Mouse (Mus musculus) urinary bladder, adult 18-20 months (tissue): ENCODE measurements around the gene Pik3cg.

ENCODE experiments used
- DNase-seq, 2 experiments: peaks; one replicate each; pipeline ENCODE4 v3.0.0; 2022; ENCODE audit warnings: low spot score in 2 of 2, mixed read lengths in 2 of 2

Pik3cg gene

DNA sequence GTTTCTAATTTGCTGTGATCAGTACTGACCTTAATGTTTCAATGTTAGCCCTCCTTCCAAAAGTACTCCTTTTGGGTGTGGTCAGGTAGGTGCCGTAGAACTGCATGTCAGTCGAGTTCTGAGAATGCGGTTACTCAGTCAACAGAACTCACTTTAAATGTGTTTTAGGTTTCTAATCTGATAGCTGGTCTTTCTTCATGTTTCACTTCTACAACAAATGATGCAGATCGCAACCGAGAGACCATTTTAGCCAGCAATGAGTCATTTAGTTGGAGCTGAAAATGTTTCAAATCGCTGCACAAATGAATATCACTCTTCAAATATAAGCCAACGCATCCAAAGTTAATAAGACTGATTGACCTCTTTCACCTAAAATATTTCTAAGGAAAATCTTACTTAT lies 6.5 kb downstream of the Pik3cg start:
- DNase-seq: no peak

DNA sequence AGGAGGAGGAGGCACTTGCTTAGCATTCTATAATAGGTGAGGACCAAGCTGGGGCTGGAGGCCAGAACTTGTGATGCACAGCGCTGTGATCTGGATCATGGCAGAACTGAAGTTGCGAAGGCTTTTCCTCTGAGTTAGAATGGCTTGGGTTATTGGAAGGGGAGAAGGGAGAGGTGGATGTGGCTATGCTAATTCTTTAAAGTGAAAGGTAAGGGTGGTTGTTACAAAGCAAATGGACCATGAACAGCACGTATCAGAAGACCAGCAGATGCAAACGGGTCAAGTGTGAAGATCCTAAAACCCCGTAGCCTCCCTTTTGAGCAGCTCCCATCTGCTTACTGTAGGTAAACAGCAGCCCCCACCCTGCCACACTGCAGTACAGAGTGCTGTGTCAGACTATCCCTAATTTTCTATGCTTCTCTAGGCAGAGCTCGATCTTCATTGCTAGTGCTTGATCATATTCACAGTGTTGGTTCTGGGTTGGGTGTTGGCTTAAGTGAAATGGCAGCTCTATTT lies 7.3 kb downstream of the Pik3cg start:
- DNase-seq: no peak

DNA sequence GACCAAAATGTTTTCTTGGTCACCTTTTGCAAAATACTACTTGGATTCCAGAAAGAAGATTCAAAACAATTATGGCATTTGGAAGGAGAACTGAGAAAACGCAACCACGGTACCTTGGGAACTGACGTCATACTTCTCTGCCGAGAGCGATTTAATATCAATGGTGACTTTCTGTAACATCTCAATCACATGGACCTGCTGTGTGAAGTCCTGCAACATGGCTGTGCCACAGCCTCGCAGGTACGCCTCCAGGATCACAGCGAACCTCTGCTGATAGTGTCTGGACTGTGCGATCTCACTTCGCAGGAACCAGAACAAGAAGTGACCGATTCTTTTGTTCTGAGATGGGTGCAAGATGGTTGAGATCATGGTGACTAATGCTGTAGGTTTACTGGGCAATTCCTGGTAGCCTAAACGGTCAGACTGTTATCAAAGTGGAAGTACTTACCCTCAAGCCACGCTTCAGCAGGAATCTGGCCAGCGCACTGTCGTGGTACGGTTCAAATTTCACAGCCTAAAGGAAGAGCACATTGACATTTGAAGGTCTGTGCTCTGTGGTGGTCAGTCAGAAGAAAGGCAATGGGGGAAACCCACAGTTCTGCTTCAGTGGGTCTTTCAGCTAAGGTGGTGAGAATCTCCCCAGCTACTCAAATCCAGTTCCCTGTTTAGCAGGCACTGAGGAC lies 7.9 kb downstream of the Pik3cg start:
- no peak for DNase-seq

DNA sequence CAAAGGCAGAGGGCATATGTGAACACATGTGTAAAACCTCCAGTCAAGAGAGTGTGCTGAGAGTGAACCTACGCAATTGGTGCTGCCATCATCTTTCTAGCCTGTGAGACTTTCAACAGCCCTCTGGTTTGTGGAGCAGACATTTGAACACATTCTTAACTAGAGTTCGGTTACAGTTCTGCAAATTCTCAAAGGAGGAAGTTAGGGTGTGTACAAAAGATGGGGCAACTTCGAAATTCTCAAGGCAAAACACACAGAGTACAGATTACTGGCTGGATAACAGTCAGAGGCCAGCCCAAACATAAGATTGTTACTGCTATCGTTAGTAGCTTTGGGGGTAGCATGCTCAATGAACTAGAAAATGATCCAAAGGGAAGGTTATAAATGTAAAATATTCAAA lies 9.0 kb downstream of the Pik3cg start:
- no peak for DNase-seq

DNA sequence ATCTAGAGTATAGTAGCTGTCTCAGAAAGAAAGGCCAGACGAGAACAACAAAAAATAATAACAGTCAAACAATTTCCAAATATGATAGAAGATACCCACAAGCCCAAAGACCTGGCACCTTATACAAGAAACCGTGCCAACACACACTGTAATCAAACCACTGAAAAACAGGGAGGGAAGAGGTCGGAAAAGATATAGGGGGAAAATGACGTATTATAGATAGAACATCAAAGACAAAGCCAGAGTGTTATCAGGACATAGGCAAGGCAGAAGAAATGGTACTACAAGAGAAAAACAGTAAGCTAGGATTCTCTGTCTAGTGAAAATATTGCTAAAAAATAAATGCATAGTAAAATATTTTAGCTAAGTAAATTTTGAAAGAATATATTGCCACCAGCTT lies 10.4 kb downstream of the Pik3cg start:
- DNase-seq: no peak

DNA sequence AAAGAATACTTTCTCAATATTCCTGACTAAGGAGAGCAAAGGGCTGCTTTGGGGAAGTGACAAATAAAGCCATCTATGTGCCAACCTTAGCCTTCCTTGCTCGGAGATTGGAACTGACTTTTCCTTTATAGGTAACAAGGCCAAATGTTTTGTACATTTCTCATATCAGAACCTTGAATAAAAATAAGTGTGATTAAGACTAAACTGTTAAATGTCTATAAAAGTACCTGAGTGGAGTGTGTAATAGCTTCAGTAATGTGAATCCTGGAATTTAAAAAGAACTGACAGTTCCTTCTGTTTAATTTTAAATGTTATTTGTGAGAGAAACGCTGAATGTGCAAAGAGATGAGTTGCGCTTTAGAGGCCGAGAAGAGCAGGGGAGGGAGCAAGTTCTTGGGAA lies 13.5 kb downstream of the Pik3cg start:
- no peak for DNase-seq

DNA sequence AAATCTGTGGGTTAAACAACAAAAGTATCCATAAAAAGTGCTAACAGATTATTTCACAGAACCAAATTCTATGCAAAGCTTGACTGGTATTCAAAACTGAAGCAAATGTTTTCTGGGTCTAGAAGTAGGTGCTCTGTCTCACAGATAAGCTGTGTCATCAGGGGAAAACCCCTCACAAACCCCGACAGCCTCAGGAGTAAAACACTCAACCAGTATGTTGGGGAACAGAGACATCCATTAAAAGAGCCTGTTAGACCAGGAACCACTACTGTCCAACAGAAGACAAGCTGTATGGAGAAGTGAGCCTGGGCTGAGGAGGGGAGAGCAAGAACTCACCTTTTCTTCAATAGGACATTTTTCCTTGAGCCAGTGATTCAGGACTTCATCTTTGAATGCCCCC lies 14.1 kb downstream of the Pik3cg start:
- no peak for DNase-seq

DNA sequence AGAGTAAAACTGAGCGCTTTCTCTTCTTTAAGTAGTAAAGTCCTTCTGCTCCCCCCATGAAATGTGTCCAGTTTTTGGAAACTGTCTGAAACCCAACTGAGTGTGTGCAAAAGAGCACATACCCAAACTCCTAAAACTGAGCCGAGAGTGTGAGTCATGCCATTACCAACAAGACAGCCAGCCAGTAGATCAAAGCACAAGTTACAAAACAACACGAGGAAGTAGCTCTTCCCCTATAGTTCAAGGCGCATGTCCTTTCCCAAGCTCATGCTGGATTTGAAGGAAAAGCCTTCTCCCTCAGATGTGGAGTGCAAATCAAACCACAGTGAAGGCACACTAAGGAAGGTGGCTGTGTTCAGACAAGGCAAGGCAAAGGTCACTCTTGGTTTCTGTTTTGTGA lies 17.5 kb downstream of the Pik3cg start:
- no peak for DNase-seq

DNA sequence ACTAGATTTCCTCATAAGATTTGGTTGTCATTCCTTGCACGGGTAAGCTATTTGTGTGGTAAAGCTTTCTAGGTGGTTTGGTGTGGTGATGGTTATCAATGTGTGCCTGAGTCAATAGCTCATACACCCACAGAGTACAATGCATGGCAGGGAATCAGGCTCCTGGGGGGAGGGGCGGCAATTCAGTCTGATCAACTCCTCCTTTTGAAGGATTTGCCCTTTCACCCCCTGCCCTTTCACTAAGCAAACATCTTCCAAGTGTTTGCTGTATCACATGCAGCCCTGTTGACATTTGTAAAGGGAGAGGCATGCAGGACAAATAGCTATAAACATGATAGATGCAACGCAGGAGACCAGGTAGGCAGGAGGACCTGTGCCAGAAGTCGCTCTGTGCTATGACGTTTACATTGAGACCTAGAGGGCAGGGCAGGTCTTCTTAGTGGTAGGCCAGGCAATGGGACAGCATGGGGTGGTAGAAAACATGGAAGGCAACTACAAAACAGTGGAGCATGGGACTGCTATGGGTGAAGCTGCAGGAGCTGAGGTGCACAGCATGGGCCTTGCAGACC lies 20.7 kb downstream of the Pik3cg start:
- peak; percentile 46 to 52 for DNase-seq

DNA sequence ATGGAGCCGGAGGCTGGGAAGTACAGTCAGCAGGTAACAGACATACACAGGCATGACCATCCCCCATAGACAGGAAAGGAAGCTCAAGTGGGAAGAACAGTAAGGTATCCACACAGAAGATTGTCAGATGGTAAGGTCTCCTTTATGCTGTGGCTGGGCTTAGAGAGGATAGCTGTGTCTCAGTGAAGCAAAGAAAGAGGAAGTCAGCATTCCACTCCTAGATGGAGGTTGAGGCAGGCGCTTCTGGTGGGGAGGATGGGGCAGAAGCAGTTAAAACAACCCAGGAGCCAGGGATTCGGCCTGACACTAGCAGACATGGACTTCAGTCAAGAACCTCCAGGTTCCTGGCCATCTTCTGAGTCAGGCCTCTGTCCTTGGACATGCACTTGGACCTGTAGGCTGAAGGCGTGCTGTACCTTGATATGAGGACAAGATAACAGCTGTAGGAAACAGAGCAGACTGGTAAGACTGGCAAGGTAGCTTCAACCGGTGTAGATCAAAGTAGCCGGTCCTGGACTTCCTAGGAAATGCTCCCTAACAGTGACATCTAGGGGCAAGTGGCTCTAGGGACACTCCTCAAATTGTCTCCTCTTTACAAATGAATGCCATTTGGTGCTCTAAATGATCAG lies 21.7 kb downstream of the Pik3cg start:
- no peak for DNase-seq

DNA sequence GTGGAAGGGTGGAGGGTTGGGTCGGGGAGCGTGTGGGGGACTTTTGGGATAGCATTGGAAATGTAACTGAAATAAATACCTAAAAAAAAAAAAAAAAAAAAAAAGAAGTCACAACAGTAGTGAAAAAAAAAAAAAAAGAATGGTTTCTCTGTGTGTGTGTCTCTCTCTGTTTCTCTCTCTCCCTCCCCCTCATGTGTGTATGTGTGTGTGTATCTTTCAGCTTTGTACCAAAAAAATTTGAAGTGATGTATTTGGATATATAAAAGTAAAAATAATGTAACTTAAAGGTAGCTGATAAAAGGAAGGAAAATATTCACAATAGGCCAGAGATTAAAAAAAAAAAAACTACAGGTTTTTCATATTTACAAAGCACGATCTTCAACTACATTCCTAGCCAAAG lies 23.6 kb downstream of the Pik3cg start:
- no peak for DNase-seq

DNA sequence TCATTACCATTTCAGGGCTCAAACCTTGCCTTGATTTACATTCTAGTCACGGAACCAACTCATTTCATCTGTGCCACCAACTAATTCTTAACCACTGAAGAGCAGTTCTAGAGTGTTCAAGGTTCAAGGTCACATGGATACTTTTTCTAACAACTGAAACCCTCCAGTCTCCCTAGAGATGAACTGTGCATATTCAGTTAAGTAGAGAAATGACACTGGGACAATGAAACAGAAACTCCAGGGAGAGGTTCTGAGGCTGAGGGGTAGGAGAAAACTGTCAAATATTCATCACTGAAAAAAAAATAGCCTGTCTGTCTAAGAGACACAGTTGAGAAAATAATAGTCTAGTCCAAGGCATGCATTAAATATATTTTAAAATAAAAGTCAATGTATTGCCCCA lies 24.9 kb downstream of the Pik3cg start:
- no peak for DNase-seq

DNA sequence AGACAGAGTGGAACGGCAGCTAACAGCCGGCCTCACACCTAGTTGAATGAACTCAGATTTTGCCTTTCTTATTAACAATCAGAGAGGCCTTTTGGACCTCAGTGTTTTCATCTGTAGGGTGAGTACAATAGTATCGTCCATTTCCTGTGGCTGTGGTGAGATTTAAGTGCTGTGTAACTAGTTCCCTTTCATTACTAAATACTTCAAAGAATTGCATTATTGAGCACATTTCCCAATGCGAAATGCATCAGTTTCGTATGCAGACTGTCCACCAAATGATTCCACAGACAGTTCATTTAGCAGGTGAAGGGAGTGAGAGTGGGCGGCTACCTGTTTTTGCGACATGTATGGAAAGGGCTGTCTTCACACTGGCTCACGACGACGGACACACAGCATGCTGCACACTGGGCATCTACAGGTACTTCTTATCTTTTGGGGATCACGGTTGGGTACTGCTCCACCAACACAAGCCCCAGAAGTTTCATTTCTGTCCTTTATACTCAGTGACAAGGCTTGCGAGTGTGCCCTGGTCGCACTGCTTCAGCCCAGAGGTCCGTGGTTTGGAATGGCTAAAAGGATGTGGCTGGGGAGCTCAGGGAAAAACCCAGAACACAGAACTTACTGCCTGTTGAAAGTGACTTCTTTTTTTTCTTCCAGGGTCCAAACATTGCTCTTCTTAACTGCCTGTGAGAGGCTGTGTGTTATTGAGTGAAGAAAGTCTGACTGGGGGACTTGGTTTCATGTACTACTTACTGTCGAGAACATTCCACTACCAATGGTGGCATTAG lies 25.6 kb downstream of the Pik3cg start:
- DNase-seq: no peak

DNA sequence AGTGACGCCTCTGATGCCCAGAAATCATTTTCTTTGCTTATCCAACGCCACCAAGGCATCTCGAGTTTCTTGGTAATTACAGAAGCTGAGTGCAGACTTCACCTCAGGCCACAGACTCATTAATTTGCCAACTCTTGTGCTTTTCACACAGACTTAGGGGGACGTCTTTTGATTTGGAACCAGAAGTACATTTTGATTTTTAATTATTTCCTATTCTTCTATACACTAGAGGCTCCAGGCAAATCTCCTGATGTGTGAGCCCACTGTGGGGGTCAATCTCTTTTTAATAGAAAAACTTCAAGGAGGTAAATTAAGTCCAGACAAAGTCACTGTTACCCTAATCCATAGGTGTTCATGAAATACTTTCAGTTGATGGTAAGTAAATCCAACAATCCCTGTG lies 26.6 kb downstream of the Pik3cg start:
- DNase-seq: no peak

DNA sequence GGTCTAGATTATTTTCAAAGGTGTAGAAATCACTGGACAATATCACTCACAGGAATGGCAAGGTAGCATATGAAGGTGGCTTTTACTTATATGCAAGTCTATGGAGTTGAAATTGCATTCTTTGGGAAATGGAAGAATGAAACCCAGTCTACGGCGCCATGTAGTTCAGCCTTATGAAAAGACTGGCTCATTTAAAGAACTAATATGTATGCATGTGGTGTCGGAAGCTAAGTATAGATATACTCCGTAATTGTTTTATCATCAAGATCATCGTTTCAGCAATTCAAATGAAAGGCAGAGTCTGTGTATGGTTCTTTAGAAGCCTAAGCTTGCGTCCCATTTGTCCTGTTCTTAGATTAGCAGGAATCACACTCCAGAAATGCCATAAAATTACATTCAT lies 34.0 kb downstream of the Pik3cg start:
- DNase-seq: no peak

DNA sequence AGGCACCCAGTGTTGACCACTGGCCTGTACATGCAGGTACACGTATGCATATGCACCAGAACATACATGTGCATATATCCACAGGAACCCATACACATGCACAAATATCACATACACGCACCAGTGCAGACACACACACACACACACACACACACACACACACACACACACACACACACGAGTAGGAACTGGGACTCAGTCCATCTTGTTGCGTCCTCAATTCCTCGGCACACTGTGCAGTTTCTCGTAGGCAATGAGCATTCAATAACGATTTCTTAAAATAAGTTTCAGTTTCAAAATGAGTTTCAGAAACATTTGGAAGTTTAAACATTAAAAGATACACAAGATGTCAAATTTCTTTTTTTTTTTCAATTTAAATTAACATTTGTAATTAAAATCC lies 35.6 kb downstream of the Pik3cg start:
- no peak for DNase-seq

DNA sequence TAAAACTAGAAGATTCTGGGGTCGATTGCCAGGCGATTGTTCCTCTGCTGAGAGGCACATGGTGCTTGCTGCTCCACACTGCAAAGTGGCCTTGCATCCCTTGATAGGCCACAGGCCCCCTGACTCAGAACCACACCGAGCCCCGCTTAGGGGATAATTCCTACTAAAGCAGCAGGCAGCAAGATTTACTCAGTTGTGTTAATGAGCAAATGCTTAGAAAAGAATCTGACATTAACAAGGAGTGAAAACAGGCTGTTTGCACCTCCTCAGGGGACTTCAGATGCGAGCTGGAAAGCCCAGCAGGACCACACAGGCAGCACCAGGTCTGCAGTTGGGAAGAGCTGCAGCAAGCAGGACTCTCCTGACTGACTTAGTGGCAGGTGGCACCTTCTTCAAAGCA lies 39.3 kb downstream of the Pik3cg start:
- DNase-seq: no peak

DNA sequence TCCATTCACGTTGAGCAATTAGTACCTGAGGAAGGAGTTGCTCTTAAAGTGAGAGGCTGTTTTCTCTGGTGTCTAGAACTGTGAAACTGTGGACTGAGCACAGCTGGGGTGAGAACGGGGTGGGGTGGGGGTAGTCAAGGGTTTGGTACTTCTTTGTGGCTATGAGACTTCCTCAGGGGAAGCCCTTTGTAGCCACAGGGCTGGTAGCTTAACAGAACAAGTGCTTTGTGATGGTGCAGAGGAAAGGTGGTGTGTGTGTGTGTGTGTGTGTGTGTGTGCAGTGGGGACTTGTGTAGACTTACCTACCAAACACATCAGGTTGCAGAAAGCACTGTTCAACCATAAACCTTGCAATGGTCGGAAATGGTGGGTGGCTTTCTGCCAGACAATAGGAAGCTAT lies 39.7 kb downstream of the Pik3cg start:
- DNase-seq: no peak

DNA sequence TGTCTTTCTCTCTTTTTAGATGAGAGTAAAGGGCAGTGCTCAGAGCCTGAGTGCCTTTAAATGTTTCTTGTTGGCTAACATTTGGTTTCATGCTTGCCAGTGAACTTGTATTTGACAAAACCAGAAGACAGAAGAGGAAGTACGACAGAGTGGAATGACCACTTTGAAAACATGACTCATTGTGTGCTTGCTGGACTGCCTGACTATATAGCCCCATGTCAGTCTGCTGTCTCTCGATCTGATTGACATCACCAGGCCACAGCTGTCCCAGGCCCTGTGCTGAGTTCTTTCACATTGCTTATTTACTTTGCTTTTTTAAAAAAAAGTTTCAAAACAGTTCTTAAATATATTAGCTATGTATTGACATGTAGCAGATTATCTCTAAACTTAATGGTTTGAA lies 44.8 kb downstream of the Pik3cg start:
- no peak for DNase-seq

DNA sequence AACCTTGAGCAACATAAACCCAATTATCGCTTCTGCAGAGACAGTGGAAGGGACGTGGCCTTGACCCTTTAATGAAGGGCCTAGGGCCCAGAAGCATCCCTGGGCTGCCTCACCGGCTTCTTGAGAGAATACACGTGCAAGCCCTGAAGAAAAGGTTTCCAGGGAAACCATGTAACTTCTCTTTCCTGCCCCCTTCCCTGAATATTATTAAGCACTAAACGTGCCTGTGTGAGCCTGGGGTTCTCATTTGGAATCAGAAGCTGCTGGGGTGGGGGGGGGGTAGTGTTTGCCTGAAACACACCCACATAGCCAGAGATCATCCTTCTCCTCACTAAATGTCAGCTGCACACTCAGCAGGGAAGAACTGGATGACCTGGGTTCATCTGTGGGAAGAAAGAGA lies 49.7 kb downstream of the Pik3cg start:
- DNase-seq: no peak

DNA sequence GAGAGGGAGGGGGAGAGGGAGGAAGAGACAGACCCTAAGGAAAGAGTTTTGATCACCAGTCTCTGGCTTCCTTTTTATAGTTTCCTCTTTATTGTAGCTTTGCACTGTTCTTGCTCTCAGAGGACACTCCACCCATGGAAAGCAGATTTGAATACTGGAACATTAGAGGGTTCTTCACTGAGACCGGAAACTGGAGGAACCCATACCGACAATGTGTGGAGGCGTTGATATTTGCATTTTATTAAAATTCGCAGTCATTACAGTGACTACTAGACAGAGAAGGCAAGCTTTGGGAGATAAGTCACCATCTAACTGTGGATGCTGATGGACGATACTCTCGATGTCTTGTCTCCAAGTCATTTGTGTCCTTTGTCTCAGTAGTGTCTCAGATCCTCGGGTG lies 61.9 kb downstream of the Pik3cg start:
- DNase-seq: no peak

DNA sequence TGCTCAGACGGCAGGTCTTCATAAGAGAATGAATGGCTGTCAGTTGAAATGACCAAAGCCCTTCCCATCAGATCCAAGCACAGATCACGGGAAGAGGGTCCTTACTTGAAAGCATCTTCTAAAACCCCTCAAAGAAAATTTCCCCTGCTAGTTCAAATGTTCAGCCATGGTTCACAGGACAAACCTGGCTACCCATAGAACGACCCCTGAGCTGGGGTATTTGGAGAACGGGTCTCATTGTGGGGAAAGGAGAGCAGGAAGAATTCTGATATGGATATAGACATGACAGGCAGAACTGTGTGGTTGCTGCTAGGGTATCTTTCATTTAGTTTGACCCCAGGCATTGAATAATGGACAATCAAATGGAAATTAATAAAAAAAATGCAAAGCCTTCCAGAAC lies 62.8 kb downstream of the Pik3cg start:
- DNase-seq: no peak

DNA sequence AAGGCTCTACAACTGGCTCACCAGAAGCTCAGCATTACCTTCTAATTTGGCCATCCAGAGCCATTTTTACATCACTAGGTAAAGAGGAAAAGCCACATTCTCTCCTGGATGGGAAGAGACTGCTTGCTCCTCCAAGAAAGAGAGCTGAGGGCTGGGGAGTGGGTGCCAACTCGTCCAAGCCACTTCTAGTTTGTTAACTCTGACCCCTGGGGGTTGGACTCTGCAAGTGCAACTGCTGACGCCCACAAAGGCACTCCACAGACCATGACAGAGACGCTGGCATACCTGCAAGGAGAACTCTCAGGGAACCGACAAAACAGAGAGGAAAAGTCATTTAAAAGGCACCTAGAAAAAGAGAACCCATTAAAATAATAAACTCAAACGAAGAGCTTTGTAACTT lies 63.9 kb downstream of the Pik3cg start:
- DNase-seq: peak; percentile 28 to 49
